8 mouse cellular contexts compared by ENCODE assay signal in the genomic region with DNA sequence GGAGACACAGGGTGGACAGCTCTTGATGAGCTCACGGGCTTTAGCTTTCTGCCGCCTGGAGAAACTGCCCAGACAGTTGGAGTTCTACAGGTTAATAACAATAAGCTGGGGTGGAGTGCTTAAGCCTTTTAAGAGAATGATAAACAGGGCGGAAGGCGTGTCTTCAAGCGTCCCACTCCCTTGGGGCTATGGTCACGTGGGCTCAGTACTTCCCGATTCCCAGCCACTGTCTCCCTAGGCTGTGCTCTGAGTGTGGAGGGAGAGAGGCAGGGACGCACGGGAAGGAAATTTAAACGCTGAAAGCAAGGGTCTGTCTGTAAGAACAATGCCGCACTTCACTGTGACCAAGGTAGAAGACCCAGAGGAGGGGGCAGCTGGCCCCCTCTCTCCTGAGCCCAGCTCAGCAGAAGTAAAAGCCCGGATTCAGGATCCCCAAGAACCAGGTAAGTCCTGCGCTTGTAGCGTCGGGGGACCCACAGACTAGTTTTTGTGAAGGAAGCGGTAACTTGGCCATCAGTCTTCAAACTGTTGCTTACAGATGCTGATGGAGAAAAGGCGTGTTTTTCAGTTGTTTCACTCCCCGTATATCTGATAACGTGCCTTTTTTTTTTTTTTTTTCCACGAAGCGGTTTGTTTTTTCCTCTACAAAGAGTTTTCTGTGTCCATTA. TPM values are rescaled to one million over a fixed set of nuclear protein-coding genes. Genes with fewer than 3 reads are reported as not detected.
DNase-seq lines count a peak whose midpoint lies in the region; ATAC-seq and TF ChIP-seq lines count a peak whose summit lies in the region.

No protein-coding gene starts in this region.

- peak; percentile 92 for ATAC-seq in common myeloid progenitor, adult 5-6 weeks (replicated peaks; ENCODE audit: low read depth, poor library complexity, severe bottlenecking)
- ATAC-seq in granulocyte monocyte progenitor cell, adult 5-6 weeks (replicated peaks; ENCODE audit: poor library complexity, severe bottlenecking) = peak; percentile 93
- ATAC-seq in intestine, embryonic 16.5 days = peak; percentile 94
- ATAC-seq in neural tube, embryonic 14.5 days (ENCODE audit: low read depth) = peak; percentile 88; the same call in 1 of the 2 replicates

- peak overlapping the region; percentile 78 for H3K9ac ChIP-seq in intestine, embryonic 16.5 days (ENCODE audit: low read depth, low read length)
- peak overlapping the region; percentile 47; the same call in 1 of the 2 replicates for H3K9ac ChIP-seq in neural tube, embryonic 14.5 days (replicated peaks; ENCODE audit: low read depth, low read length)

- DNase-seq in cerebellum, adult 2 months = no peak
- DNase-seq in cerebellum, postnatal 36 days = no peak
- DNase-seq in lung, adult 18-20 months = peak; percentile 79 to 85
- DNase-seq in frontal cortex, postnatal 10 days (ENCODE audit: low spot score in 2 of 2) = no peak

- no peaks in the 10 kb centered on the region for H3K9me3 ChIP-seq in intestine, embryonic 16.5 days (ENCODE audit: control insufficient read depth, low read length)
- H3K9me3 ChIP-seq in neural tube, embryonic 14.5 days (ENCODE audit: control insufficient read depth, low read length) = no peaks in the 10 kb centered on the region

- no peak for TF ChIP-seq CTCF in cerebellum, adult 2 months (IDR thresholded peaks at IDR 0.05; ENCODE audit: borderline replicate concordance, insufficient read depth, low read depth, low read length)

- peak overlapping the region; percentile 77 for H3K4me2 ChIP-seq in intestine, embryonic 16.5 days (ENCODE audit: low read depth, low read length)
- H3K4me2 ChIP-seq in neural tube, embryonic 14.5 days (ENCODE audit: low read depth, low read length) = peak overlapping the region; percentile 54

- H3K4me1 ChIP-seq in cerebellum, adult 2 months (ENCODE audit: control insufficient read depth, insufficient read depth, low read length) = peaks cover 4% of the 10 kb centered on the region; the same call in 1 of the 2 replicates
- H3K4me1 ChIP-seq in intestine, embryonic 16.5 days (ENCODE audit: control insufficient read depth, insufficient read depth, low read length) = peaks cover 3% of the 10 kb centered on the region; the same call in 1 of the 2 replicates
- H3K4me1 ChIP-seq in neural tube, embryonic 14.5 days (ENCODE audit: control insufficient read depth, insufficient read depth, low read length) = no peaks in the 10 kb centered on the region

- 9% methylated on average over 21 of the region's 21 CpGs for WGBS in cerebellum, adult 2 months
- 1% methylated on average over 21 of the region's 21 CpGs for WGBS in intestine, embryonic 16.5 days
- 2% methylated on average over 21 of the region's 21 CpGs for WGBS in neural tube, embryonic 14.5 days

- H3K27me3 ChIP-seq in cerebellum, adult 2 months (ENCODE audit: control insufficient read depth, insufficient read depth, low read length) = no peaks in the 10 kb centered on the region
- no peaks in the 10 kb centered on the region for H3K27me3 ChIP-seq in intestine, embryonic 16.5 days (replicated peaks; ENCODE audit: control insufficient read depth, insufficient read depth, low read length)
- H3K27me3 ChIP-seq in neural tube, embryonic 14.5 days (ENCODE audit: control insufficient read depth, insufficient read depth, low read length) = no peaks in the 10 kb centered on the region

- TF ChIP-seq POLR2A in cerebellum, adult 2 months (IDR thresholded peaks at IDR 0.05; ENCODE audit: borderline replicate concordance, insufficient read depth, low read length) = no peak

- no peak overlapping the region for H3K27ac ChIP-seq in cerebellum, adult 2 months (ENCODE audit: insufficient read depth, low read length)
- H3K27ac ChIP-seq in intestine, embryonic 16.5 days (ENCODE audit: low read length) = peak overlapping the region; percentile 79
- no peak overlapping the region for H3K27ac ChIP-seq in neural tube, embryonic 14.5 days (ENCODE audit: low read depth, low read length)

- peak overlapping the region; percentile 25 for H3K4me3 ChIP-seq in cerebellum, adult 2 months (replicated peaks; ENCODE audit: insufficient read depth, low read depth, low read length)
- peak overlapping the region; percentile 69 for H3K4me3 ChIP-seq in intestine, embryonic 16.5 days (ENCODE audit: low read length)
- peak overlapping the region; percentile 30 for H3K4me3 ChIP-seq in neural tube, embryonic 14.5 days (ENCODE audit: low read depth, low read length)

- no peaks in the 10 kb centered on the region for H3K36me3 ChIP-seq in intestine, embryonic 16.5 days (ENCODE audit: control insufficient read depth, insufficient read depth, low read length)
- H3K36me3 ChIP-seq in neural tube, embryonic 14.5 days (ENCODE audit: control insufficient read depth, insufficient read depth, low read length) = no peaks in the 10 kb centered on the region

RNA-seq across cellular contexts. Expression of a gene that starts 18.4 kb away (rescaled TPM):
- polyA plus RNA-seq in cerebellum, adult 2 months (2012; rRNA removed) = 0.19 TPM in 1 of 2 replicates, not detected in the other
- not detected in 2 replicates for total RNA-seq in common myeloid progenitor, adult 5-6 weeks (2017)
- 0.75 TPM in 1 of 2 replicates, not detected in the other for total RNA-seq in granulocyte monocyte progenitor cell, adult 5-6 weeks (2014; fragmentation: Nextera tagmentation)
- 0.36 TPM in 1 of 2 replicates, not detected in the other for total RNA-seq in granulocyte monocyte progenitor cell, adult 5-6 weeks (2017)
- not detected in 2 replicates for polyA plus RNA-seq in intestine, embryonic 16.5 days (2015; fragmentation: Nextera tagmentation; extraction: Ambion mirVana)
- not detected in 2 replicates for polyA plus RNA-seq in neural tube, embryonic 14.5 days (2014; fragmentation: Nextera tagmentation; extraction: Ambion mirVana)

RNA-seq across cellular contexts. Expression of a gene that starts 18.9 kb away (rescaled TPM):
- polyA plus RNA-seq in cerebellum, adult 2 months (2012; rRNA removed) = 96.9 and 98.7 TPM in 2 replicates
- 68.2 and 85.0 TPM in 2 replicates for total RNA-seq in common myeloid progenitor, adult 5-6 weeks (2017)
- 57.3 and 62.2 TPM in 2 replicates for total RNA-seq in granulocyte monocyte progenitor cell, adult 5-6 weeks (2014; fragmentation: Nextera tagmentation)
- 51.3 and 51.8 TPM in 2 replicates for total RNA-seq in granulocyte monocyte progenitor cell, adult 5-6 weeks (2017)
- 11.9 and 14.9 TPM in 2 replicates for polyA plus RNA-seq in intestine, embryonic 16.5 days (2015; fragmentation: Nextera tagmentation; extraction: Ambion mirVana)
- polyA plus RNA-seq in neural tube, embryonic 14.5 days (2014; fragmentation: Nextera tagmentation; extraction: Ambion mirVana) = 26.9 and 28.7 TPM in 2 replicates

RNA-seq across cellular contexts. Expression of a gene that starts 22.8 kb away (rescaled TPM):
- polyA plus RNA-seq in cerebellum, adult 2 months (2012; rRNA removed) = 99.7 and 104 TPM in 2 replicates
- total RNA-seq in common myeloid progenitor, adult 5-6 weeks (2017) = 132 and 136 TPM in 2 replicates
- total RNA-seq in granulocyte monocyte progenitor cell, adult 5-6 weeks (2014; fragmentation: Nextera tagmentation) = 139 and 177 TPM in 2 replicates
- 220 and 244 TPM in 2 replicates for total RNA-seq in granulocyte monocyte progenitor cell, adult 5-6 weeks (2017)
- 214 and 238 TPM in 2 replicates for polyA plus RNA-seq in intestine, embryonic 16.5 days (2015; fragmentation: Nextera tagmentation; extraction: Ambion mirVana)
- polyA plus RNA-seq in neural tube, embryonic 14.5 days (2014; fragmentation: Nextera tagmentation; extraction: Ambion mirVana) = 156 and 185 TPM in 2 replicates

RNA-seq across cellular contexts. Expression of a gene that starts 25.4 kb away (rescaled TPM):
- not detected in 2 replicates for polyA plus RNA-seq in cerebellum, adult 2 months (2012; rRNA removed)
- total RNA-seq in common myeloid progenitor, adult 5-6 weeks (2017) = not detected in 2 replicates
- not detected in 2 replicates for total RNA-seq in granulocyte monocyte progenitor cell, adult 5-6 weeks (2014; fragmentation: Nextera tagmentation)
- total RNA-seq in granulocyte monocyte progenitor cell, adult 5-6 weeks (2017) = not detected in 2 replicates
- 0.04 TPM in 1 of 2 replicates, not detected in the other for polyA plus RNA-seq in intestine, embryonic 16.5 days (2015; fragmentation: Nextera tagmentation; extraction: Ambion mirVana)
- polyA plus RNA-seq in neural tube, embryonic 14.5 days (2014; fragmentation: Nextera tagmentation; extraction: Ambion mirVana) = 0.09 TPM in 1 of 2 replicates, not detected in the other

RNA-seq across cellular contexts. Expression of a gene that starts 45.2 kb away (rescaled TPM):
- 219 and 231 TPM in 2 replicates for polyA plus RNA-seq in cerebellum, adult 2 months (2012; rRNA removed)
- total RNA-seq in common myeloid progenitor, adult 5-6 weeks (2017) = 3.1 and 13.2 TPM in 2 replicates
- total RNA-seq in granulocyte monocyte progenitor cell, adult 5-6 weeks (2014; fragmentation: Nextera tagmentation) = 17.3 and 26.8 TPM in 2 replicates
- 7.7 and 10.6 TPM in 2 replicates for total RNA-seq in granulocyte monocyte progenitor cell, adult 5-6 weeks (2017)
- 19.9 and 22.6 TPM in 2 replicates for polyA plus RNA-seq in intestine, embryonic 16.5 days (2015; fragmentation: Nextera tagmentation; extraction: Ambion mirVana)
- polyA plus RNA-seq in neural tube, embryonic 14.5 days (2014; fragmentation: Nextera tagmentation; extraction: Ambion mirVana) = 22.4 and 26.1 TPM in 2 replicates

Comparison
In these comparisons a context has a peak if more than half of its experiments do, and no peak if none do; other contexts are left out.
1. DNase-seq: peak in lung, adult 18-20 months (2 of 2); none in cerebellum, adult 2 months (0 of 2), cerebellum, postnatal 36 days (0 of 2) and frontal cortex, postnatal 10 days (0 of 2).
2. Peak in every context shown above with its lines, with median percentiles within 50 percentile points of each other: H3K4me3 ChIP-seq and ATAC-seq.